Mouse (Mus musculus) brown adipose tissue, adult 24 weeks (tissue): ENCODE measurements at regions not wholly inside any gene's neighbourhood (a gene's known extent, or its start where the extent isn't known, plus 50 kb on each side); places are given as distances from the start of the nearest gene placed in this dataset.

Source experiments
- H3K27ac ChIP-seq: fragments of 200-500 bp; replicated peaks from 2 replicates; pipeline ENCODE4 v1.5.1; 2012; ENCODE audit warnings: low read depth, mild to moderate bottlenecking, low read length
- H3K4me1 ChIP-seq: fragments of 200-500 bp; 2 replicates; pipeline ENCODE4 v1.6.1; 2012; ENCODE audit warnings: low read length, mixed read lengths; ENCODE audit not compliant: control insufficient read depth, insufficient read depth, insufficient read length
- H3K4me3 ChIP-seq: fragments of 200-500 bp; 2 replicates; pipeline ENCODE4 v1.5.1; 2012; ENCODE audit warnings: low read depth, mild to moderate bottlenecking, low read length, moderate library complexity; ENCODE audit not compliant: insufficient read depth

DNA sequence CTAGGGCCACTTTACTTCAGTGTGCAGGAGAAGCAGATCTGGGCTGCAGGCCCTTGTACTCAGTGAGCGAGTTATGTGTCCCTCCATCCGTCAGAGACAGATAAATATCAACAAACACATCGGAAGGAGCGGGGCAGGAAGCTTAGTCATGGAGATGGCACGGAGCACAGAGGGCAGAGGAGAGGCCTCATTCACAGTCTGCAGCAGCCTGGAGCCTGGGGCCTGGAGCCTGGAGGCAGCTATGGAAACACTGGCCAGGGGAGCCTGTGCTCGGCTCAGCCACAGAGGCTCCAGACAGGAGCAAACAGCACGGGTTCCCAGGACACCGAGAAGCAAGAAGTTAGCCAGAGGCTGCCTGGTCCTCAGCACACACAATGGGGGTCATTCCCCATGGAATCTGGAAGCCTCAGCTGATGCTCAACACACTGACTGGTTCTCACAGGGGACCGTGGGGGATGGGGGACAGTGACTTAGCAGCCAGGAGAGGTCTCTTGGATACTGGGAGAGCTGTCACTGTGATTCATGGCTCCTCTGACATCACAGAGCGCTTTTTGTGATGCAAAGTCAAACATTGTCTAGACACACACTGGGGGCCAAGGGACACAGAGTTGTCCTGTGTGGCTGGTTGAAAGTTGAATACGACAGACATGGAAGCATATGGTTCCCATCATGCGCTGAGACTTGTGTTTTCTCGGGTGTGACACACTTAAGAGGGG, 82.2 kb upstream of the Sulf2 start:
- H3K4me3 ChIP-seq = no peak overlapping the region
- H3K4me1 ChIP-seq = no peaks in the 10 kb centered on the region
- H3K27ac ChIP-seq = no peak overlapping the region

DNA sequence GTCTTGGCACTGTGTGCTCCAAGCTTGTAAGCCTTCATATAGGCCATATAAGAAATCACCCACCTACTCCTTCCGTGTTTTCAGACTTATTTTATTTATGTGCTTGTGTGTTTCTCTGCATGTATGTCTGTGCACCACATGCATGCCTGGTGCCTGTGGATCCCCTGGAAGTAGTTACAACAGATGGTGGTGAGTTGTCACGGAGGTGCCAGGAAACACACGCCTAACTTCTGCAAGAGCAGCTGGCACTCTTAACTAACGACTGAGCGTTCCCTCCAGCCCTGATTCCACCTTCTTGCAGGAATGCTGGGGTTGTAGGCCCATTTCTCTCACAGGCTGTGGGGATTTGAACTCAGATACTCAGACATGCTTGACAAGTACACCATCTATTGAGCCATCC, 80.6 kb upstream of the Sulf2 start:
- H3K27ac ChIP-seq = no peak overlapping the region
- H3K4me1 ChIP-seq = no peaks in the 10 kb centered on the region
- H3K4me3 ChIP-seq = no peak overlapping the region

DNA sequence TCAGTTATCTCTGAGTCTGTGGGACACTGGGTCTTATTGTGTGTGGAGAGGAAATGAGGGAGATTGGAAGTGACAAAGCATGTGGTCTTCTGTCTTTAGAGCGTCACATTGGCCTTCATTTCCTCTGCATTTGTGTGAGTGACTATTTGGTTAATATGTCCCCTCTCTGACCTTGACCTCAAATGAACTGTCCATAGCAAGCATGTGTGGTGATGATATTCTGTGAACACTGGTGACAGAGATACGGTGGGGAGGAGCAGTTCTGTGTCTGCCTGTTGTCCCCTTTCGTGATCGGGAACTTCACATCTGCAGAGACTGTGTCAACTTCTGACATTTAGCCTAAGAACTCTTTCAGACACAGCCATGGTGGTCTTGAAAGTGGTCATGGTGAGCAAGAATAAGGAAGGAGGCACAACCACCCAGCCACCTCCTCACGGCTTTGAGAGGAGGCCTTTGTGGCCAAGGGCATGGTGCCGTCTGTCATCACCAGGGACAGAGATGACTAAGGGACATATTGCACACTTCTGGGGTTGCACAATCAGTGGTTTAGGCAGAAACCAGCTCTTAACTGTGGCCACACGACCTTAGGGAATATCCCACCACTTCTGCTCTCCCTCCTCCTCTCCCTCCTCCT, 79.2 kb upstream of the Sulf2 start:
- no peak overlapping the region for H3K4me3 ChIP-seq
- no peak overlapping the region for H3K27ac ChIP-seq
- H3K4me1 ChIP-seq = no peaks in the 10 kb centered on the region

DNA sequence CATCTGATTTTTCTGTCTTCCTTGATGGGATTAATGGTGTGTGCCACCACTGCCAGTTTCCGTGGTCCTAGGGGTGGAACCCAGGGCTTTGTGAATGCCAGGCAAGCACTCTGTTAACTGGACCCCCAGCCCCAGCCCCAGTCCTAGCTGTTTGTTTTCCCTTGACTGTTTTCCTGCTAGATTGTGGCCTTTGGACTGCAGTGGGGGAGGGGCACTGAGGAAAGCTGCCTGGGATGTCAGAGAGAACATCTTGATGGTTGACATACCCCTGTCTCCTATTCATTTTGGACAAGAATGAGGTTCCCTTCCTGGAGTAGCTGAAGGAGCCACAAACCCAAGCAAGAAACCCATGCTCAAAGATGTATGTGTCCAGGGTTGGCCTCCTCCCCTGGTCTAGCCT, 77.8 kb upstream of the Sulf2 start:
- Histone ChIP-seq H3K27ac (no peak overlapping the region), H3K4me1 (no peaks in the 10 kb centered on the region), H3K4me3 (no peak overlapping the region)

DNA sequence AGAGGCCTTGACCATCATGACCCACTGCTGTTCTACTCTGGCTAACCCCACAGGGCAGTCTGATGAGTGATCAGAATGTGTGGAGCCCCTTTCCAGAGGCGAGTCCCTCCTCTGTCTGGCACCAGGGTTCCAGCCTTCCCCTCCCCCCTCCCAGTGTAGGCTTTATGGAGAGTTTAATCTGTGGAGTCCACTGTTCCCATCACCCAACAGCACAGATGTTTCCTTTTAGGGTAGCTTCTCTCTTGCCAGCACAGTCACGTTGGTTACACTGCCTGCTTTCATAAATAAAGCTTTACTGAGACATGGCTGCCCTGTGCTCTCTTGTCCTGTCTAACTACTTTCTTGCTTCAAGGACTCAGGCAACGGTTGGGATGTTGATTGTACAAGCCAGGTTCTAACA, 76.9 kb upstream of the Sulf2 start:
- Histone ChIP-seq H3K4me3 (no peak overlapping the region), H3K4me1 (no peaks in the 10 kb centered on the region), H3K27ac (no peak overlapping the region)

DNA sequence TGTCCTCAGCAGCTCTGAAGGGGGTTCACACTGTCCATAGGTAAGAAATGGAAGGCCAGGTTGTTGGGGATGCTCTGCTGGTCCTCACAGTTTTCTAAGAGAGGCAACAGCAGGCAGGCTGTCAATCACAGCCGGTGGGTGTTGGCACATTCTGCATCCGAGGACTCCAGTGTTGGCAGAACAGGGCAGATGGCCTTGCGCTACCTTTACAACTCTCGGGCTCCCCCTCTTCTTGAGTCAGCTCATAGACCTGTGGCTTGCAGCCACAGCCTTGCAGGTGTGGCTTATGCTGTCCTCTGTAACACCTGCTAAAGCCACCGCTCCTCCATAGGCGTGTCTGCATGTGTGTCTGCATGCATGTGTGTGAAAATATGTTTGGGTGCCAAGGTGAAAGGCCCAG, 75.2 kb upstream of the Sulf2 start:
- no peak overlapping the region for H3K27ac ChIP-seq

DNA sequence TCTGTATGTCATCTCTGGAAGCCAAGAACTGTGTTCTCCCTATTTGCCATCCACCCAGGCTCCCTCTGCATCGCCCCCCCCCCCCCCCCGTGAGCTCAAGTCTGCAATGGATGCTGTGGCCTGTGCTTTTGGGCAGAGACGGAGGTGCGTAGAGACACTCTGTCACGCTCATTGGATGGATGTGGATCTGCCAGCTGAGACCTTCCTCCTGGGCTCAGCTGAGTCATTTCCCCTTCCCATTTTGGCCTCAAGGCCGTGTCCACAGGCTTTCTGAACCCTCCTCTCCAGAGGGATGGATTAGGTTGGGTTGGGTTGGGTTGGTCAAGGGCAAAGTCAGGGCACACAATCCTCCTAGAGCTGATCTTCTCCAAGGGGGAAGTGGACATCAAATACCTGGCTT, 72.9 kb upstream of the Sulf2 start:
- no peak overlapping the region for H3K4me3 ChIP-seq
- H3K27ac ChIP-seq = no peak overlapping the region
- no peaks in the 10 kb centered on the region for H3K4me1 ChIP-seq

More for the DNA sequence above, 75.2 kb upstream of the Sulf2 start:
- H3K4me3 ChIP-seq = no peak overlapping the region
- H3K4me1 ChIP-seq = no peaks in the 10 kb centered on the region

DNA sequence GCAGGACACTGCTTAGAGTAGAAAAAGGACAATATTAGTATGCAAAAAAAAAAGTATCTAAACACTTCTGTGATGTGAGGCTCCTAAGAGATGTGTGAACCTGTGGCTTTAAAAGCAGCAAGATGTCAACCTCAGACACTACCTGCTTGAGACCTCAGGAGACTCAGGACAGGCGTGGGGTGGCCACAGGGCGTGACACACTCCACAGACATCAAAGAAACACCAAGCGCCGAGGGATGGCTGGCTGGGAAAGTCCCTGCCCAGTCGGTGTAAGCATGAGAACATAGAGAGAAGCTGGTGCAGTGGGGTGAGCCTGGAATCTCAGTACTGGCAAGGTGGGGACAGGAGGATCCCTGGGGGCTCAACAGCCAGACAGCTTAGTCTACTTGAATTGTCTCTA, 72.0 kb upstream of the Sulf2 start:
- no peak overlapping the region for H3K4me3 ChIP-seq
- H3K4me1 ChIP-seq = no peaks in the 10 kb centered on the region
- H3K27ac ChIP-seq = no peak overlapping the region

DNA sequence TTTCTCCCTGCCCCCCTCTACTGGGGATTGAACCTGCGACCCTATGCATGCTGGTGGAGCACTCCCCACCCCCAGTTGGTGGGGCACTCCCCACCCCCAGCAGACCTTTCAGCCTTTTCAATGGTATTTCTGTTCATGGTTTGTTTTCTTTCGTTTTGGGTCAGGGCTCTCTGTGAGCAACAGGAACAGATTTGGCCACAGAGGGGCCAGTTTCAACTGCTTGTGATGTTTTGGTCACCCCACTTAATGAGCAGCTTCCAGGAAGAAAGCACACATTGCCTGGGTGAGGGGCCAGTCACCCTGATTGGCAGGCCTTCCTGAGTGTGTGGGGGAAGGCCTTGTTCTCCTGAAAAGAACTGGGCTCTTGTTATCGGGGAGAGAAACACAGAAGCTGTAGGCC, 71.5 kb upstream of the Sulf2 start:
- H3K27ac ChIP-seq = no peak overlapping the region
- H3K4me1 ChIP-seq = no peaks in the 10 kb centered on the region
- H3K4me3 ChIP-seq = no peak overlapping the region

DNA sequence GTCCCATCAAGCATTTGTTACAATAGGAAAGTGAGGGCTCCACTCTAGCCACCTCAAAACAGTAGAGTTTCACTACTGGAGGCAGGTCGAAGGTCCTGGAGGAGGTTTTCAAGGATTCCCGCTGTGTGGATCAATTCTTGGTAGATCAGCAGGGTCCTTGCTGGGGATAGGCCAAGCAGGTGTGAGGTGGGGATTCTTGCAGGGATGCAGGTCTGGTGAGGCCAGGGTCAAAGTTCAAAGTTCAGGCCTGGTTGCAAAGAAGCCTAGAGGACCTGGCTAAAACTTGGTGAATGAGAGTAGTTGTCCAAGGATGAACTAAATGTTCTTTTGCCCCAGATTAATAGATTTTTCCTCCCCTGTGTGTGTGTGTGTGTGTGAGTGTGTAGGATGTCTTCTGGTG, 70.9 kb upstream of the Sulf2 start:
- no peak overlapping the region for H3K27ac ChIP-seq
- H3K4me1 ChIP-seq = no peaks in the 10 kb centered on the region
- no peak overlapping the region for H3K4me3 ChIP-seq

DNA sequence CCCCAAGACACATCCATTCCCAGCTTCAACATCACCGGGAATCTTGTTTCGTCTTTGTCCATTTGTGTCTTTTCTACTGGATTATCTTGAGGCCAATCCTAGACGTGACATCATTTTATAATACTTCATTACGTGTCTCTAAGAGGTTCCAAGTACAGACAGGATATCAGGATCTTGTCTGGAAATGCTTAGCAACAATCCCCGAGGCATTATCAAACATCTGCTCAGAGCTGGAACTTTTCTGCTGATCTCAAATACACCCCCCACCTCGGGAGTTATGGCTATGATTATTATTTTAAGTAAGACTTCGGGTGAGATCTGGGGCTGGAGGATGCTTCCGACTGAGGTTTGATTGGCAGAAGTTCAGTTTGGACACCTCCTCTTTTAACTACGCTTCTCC, 69.9 kb upstream of the Sulf2 start:
- H3K4me1 ChIP-seq = no peaks in the 10 kb centered on the region
- H3K27ac ChIP-seq = no peak overlapping the region
- H3K4me3 ChIP-seq = no peak overlapping the region

DNA sequence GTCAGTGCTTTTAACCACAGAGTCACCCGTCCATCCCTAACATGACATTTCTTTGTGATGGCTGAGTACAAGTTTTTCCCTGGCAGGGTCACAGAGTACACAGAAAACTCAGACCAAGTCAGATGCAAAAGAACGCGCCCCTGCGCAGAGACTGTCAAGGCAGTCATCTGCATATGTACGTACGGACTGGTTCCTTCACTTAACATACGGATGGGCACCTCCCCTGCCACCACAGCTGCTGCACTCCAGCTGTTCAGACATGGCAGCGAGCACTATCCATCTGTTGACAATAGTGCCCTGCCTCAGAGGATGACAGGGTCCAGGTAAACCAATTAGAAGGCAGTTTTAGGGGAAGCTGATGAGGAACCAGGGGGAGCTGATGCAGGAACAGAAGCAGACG, 63.3 kb upstream of the Sulf2 start:
- Histone ChIP-seq H3K27ac (no peak overlapping the region), H3K4me3 (no peak overlapping the region), H3K4me1 (no peaks in the 10 kb centered on the region)

DNA sequence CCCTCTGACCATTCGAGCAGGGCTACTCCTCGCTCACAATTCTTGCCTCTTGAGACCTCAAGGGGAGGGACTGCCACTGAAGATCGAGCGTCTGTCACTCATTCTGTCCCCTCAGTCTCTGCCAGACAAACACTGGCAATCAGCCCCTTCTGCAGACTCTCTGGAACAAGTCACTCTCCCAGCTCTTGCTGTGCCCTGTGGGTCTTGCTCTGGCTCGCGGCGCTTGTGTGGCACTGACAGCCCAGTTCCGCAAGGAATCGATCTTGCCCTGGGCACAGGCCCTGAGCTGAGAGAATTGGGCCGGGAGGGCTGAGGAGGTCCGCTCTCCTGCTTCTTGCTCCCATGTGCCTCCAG, 61.0 kb upstream of the Sulf2 start:
- no peaks in the 10 kb centered on the region for H3K4me1 ChIP-seq
- H3K27ac ChIP-seq = no peak overlapping the region
- no peak overlapping the region for H3K4me3 ChIP-seq

DNA sequence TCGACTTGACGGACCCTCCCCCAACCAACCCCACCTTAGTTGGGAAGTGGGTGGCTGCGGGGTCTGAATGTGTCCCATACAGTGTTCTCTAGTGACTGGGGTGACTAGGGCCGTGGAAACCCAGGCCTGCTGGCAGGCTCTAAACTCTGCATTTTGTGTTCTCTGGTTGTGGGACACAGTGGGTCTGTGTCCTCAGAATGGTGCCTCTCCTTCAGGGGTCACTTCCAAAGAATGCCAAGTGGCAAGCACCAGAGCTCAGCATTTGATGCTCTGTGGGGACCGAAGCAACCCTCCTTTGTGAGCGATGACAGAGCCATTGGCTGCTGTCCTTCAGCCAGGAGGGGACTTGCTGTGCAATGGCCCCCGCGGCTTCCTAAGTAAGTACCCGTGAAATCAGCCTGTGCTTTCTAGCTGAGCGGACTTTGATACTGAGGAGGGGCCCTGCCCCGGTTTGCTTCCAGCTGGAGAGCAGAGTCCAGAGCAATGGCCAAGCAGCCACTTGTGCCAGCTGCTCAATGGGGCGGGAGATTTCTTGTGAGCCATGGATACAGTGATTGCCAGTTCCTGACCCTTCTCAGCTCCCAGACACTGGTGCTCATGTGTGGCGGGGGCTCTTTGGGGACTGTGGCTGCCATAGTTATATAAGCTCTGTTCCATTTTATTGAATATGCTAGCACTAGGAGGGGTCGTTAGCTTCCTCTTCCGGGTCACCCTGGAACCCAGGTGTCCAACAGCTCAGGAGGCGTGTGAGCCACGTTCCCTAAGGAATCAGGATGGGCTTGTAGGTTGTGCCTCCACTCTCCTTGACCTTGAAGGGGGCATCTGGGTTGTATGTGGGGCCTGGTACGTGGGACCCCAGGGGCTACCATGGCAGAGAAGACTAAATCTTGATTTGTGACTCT, 60.4 kb upstream of the Sulf2 start:
- no peaks in the 10 kb centered on the region for H3K4me1 ChIP-seq
- no peak overlapping the region for H3K4me3 ChIP-seq
- no peak overlapping the region for H3K27ac ChIP-seq

DNA sequence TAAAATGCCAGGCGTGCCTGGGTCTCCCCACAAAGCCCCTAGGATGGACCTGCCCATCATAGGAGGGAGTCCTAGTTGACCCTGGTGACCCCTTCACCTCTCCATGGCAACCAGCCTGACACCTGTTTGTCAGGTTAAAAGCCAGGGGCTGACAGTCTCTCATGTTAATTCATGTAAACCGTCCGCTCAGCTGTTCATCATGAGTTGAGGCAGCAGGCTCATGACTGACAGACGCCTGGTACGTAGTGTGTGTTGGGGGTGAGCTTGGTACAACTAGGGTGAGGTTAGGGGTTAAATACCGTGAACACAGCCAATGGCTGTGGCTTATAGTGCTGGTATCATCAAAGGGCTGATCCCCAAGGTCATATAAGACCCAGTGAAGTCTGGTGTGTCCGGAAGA, 59.7 kb upstream of the Sulf2 start:
- no peak overlapping the region for H3K4me3 ChIP-seq
- H3K27ac ChIP-seq = no peak overlapping the region
- no peaks in the 10 kb centered on the region for H3K4me1 ChIP-seq

DNA sequence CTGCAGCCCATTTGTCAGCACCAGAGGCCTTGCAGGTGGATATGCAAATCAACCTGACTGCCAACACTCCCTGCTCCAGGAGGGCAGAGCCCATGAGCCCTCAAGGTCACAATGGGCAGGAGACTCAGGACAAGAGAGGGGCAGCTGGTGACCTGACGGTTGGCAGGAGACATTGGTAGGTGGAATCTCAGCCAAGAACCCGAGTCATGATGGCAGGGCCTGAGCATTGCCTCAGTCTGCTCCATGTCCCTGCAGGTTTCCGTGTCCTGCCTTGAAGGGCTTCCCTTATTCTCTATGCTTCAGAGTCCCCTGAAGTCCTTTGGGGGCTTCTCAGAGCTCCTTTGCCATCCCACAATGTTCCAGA, 51.7 kb upstream of the Sulf2 start:
- H3K4me3 ChIP-seq = no peak overlapping the region
- H3K4me1 ChIP-seq = no peaks in the 10 kb centered on the region
- no peak overlapping the region for H3K27ac ChIP-seq
